Mouse (Mus musculus) stomach, postnatal 0 days (tissue): Measurements from ENCODE around the gene Csnk2b.

Experiments
- CTCF ChIP-seq: IDR thresholded peaks from 2 replicates; pipeline ENCODE4 v1.5.1; 2016; ENCODE audit warnings: antibody characterized with exemption, low read depth, mild to moderate bottlenecking, moderate library complexity
- EP300 ChIP-seq: optimal IDR thresholded peaks from 2 replicates; pipeline ENCODE3; 2016; ENCODE audit warnings: antibody characterized with exemption

DNA sequence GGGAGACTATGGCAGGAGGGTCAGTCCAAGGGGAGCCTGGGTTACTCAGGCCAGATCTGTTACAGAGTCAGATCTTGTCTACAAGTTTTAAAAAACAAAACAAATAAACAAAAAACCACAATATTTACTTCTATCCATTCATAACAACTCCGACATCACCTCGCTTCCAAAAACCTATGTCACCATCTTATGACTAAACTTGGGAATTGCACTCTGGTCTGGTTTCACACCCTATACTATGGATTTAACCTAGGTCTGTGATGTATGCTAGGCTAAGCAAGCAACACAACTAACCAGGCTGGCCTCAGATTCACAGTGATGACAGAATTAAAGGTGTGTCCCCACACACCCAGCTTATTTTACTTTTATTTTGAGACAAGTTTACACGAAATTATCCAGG lies 15.3 kb downstream of the Csnk2b start:
- no peak for TF ChIP-seq EP300
- TF ChIP-seq CTCF: peak; percentile 55
